Mouse (Mus musculus) lung, postnatal 0 days (tissue): ENCODE results near the gene Cdk19.

Experiments
- CTCF ChIP-seq: IDR thresholded peaks from 2 replicates; pipeline ENCODE4 v1.5.1; 2016; ENCODE audit warnings: antibody characterized with exemption, mild to moderate bottlenecking
- EP300 ChIP-seq: IDR thresholded peaks from 2 replicates; pipeline ENCODE4 v1.6.1; 2016; ENCODE audit warnings: antibody characterized with exemption, mild to moderate bottlenecking, control low read depth

DNA sequence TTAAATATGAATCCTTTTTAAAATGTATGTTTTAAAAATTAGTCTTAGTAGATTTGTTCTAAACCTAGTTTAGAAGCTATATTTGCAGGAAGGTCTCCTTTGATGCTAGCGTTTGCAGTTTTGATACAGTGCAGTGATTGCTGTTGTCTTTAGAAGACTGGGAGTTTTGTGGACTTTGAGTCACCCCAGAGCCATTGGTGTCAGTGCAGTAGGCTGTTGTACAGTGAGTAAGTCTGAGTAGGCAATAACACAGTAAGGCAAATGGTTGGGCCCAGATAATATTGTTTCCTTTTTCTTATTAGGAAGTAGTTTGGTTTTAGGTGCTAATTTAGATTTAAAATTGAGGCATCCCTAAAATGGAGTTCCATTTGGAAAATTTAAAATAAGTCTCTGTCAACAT is 117.8 kb downstream of the Cdk19 start:
- no peak for TF ChIP-seq CTCF
- no peak for TF ChIP-seq EP300
